Mouse (Mus musculus) stomach, postnatal 0 days (tissue): ENCODE data around the gene Ndufs4.

ENCODE experiments used
- CTCF ChIP-seq: IDR thresholded peaks from 2 replicates; pipeline ENCODE4 v1.5.1; 2016; ENCODE audit warnings: antibody characterized with exemption, low read depth, mild to moderate bottlenecking, moderate library complexity
- EP300 ChIP-seq: optimal IDR thresholded peaks from 2 replicates; pipeline ENCODE3; 2016; ENCODE audit warnings: antibody characterized with exemption

GRCm38 (mm10) chr13:114376511-114376910 is 11.5 kb downstream of the Ndufs4 start:
- TF ChIP-seq CTCF: no peak
- TF ChIP-seq EP300: no peak
